Mouse (Mus musculus) ovary, postnatal 14 days (tissue): ENCODE results near the gene Slc39a5.

Experiments used
- DNase-seq: peaks from one replicate; pipeline ENCODE4 v3.0.0; 2022; ENCODE audit warnings: low spot score

The Slc39a5 gene

DNA sequence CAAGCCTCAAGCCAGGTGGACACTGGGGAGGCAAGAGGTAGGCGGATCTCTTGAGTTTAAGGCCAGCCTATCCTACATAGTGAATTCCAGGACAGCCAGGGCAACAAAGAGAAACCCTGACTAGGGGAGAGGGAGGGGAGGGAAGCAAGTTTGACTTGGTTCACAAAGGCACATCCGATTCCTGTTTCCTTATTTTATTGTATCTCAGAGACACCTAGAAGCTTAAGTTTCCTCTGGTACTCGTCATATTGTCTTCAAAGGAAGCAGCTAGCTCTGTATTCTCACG, 9.5 kb upstream of the Slc39a5 start:
- no peak for DNase-seq

DNA sequence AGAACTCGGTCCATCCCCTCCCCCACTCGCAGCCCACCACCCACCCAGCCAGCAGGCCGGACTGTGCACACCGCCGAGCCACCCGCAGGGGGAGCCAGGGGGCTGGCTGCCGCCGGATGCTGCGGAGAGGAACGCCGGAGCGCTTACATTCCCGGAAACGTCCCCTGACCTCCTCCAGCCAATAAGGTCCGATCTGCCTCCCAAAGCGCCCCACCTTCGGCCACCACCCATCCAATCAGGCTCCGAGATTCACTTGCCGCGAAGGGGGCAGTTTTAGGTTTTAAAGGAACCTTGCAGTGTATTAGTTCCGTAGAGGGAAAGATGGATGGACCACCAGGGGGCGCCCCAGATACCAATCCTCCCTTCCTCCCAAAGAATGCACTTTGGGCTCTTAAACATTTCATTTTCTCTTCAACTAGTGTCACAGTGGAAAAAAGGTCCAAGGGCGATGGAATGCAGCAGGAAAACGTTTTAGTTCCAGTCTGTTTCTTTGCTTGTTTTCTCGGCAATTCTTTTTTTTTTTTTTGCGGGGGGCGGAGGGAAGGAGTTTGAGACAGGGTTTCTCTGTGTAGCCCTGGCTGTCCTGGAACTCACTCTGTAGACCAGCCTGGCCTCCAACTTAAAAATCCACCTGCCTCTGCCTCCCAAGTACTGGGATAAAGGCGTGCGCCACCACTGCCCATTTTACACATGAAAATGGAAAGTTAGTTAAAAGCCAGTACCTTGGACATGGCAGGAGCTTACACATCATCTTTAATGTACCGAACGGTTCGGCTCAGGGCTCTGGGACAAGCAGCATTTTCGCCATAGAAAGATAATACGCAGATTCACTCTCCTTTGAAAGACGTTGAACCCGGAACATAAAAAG, 8.9 kb upstream of the Slc39a5 start:
- peak; percentile 90 for DNase-seq

DNA sequence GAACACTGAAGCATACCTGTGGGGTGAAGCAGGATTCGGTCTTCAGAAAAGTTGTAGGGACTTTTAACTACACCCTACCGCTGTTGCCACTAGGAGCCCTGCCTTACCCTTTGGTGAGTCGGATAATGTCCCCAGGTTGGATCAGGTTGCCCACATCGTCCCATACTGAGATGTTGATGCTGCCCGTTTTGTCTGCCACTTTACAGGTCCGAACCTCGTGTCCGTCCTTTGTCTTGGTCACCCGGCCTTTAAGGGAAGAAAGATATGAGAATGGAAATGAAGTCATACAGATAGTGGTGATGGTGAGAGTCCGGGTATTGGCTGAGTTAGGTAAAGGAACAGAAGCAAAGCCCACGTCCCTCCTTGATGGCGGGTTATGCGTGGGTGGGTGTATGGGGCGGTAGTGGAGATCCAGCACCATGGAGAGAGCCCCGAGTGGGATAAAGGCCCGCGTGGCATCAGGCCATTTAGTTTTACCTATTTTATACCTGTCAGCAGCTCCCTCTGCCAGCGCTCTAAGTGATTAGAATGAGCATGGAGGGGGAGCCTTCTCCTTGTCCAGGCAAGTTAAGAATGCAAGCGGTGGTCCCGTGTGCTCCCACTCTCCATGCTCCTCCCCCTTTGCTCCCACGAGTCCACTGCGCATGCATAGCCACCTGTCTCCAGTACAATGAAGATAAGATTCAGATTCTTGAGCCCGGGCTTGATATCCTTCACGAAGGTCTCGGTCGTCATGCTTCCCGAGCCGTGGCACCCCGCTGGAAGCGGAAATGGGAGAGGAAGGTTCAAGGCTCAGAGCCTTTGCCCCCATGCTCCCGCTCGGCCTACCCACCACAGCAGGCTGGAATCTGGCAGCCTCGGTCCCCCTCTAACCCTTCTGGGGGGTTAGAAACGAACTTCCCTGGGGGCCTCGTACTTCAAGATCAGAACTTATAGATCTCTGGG, 7.8 kb upstream of the Slc39a5 start:
- DNase-seq, result no peak

DNA sequence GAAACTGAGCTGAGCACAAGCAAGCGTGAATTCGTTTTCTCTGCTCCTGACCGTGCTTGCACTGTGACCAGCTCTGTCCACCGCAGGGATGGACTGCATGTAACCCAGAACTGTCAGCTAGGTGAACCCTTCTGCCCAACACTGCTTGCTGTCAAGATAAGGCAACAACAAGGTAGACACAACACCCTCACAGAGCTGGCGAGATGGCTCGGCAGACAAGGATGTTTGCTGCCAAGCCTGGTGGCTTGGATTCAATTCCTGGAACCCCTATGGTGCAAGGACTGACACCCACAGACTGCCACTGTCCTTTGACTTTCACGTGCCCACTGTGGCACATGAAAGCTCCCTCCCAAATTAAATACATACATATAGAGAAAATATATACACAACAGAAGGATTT, 2.9 kb upstream of the Slc39a5 start:
- no peak for DNase-seq

DNA sequence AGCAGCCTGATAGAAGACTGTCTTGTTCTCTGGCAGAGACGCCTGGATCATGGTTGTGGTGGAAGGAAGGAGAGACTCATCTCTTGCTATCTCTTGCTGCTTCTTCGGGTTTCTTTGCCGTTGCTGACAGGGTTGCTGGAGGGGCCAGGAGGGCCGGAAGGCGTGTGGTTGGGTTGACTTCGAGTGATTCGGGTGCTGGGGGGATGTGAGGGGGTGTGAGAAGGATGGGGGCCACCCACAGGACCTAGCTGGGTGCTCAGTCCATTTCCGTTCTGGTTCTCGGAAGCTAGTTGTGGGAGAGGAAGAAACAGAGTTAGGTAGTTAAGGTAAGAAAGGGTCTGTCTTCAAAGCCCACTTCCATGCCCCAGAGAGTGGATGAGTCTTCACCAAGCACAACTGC, 609 bp upstream of the Slc39a5 start:
- DNase-seq, result no peak

DNA sequence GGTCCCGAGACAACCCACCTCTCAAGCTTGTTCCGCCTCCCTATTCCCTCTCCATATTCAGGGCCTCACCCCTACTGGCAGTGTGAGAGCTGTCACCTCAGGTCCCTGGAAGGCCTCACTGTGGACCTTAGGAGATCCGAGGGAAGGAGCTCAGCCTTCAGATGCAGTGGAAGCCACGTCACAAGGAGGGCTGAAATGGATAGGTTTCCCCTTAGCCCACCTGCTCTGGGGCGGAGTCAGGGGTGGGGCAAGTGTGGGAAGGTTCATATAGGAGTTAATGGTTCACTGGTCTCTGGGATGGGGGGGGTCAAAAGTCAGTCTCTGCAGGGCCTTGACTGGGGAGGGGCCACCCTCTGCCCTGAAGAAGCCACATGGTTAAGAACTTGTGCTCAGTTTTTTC, 691 bp downstream of the Slc39a5 start:
- DNase-seq, result no peak

DNA sequence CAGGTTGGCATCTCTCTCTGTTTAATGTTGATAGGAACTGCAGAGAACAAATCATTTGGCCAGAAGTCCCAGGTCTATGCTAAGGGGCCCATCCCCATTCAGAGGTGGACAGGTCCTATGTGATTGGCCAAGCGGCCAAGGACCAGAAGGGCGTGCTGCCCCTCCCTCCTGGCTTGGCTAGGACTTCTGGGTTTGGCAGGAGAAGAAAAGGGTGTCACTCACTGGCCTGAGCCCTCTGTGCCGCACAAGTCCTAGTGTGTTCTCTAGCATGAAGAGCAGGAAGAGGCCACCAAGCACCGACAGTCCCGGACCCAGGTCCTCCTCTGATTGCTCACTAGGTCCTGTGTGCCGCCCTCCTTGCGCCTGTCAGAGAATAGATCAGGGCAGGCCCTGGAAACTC, 3.6 kb downstream of the Slc39a5 start:
- no peak for DNase-seq

DNA sequence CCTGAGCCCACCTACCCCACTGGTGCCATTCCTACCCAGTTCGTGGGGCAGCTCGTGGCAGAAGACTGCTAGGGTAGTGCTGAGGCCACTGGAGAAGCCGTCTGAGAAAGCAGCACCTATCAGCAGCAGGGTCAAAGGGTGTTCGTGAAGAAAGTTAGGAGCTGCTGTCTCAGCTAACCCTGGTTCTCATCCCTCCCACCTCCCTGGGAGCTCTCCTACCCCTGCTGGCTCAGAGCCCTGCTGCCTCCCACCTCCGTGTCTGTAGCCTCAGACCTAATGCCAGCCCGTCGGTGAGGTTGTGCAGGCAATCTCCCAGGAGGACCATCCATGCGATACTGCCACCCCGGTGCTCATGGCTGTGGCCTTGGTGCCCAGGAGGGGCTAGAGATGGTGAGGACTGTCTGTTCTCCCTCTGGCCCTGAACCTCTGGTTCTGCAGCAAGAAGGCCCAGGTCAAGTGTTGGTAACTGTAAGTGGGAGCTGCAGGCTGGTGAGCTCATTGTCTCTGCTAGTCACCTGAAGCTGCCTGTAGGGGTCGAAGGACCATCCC, 4.2 kb downstream of the Slc39a5 start:
- no peak for DNase-seq

DNA sequence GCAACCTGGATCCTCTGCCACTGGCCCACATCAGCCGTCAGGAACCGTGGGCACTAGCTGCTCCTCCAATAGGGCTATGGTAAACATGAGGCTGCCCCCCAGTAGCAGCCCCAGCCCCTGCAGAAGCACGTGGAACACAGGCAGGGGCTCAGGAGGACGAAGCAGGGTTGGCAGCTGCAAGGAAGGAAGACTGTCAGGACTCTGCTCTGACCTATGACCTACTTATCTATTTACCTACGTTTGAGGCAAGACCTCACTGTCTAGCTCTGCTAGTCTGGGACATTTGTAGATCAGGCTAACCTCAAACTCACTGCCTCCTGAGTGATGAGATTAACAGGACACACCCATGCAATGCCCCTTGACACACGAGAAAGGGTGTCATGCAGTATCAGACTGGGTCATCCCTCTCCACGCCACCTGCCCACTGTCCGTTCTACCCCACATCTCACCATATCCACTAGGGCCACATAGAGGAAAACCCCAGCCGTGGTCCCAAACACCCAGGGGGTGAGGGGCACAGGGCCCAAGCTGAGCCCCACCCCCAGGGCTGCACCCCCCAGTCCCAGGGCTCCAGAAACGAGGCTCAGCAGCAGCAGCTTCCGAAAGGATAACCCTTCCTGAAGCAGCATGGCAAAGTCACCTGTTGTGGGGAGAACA, 4.9 kb downstream of the Slc39a5 start:
- no peak for DNase-seq

DNA sequence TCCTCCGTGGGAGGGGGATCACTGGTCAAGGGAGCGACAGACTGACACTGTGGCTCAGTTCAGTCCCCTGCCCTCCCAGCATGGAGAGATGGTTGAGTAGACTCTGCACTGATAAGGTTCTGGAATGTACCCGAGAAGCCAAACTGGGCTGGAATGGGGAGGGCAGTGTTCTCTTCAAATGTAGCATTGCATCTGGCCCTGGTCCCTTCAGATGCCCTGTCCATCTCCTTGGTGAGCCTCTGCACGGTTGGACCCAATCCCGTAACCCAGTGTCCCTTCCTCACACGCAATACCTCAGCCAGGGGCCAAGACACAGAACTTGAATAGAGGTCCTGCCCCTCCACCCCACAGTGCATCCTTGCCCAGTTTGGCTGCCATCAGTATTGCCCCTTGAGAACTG, 9.2 kb downstream of the Slc39a5 start:
- no peak for DNase-seq

DNA sequence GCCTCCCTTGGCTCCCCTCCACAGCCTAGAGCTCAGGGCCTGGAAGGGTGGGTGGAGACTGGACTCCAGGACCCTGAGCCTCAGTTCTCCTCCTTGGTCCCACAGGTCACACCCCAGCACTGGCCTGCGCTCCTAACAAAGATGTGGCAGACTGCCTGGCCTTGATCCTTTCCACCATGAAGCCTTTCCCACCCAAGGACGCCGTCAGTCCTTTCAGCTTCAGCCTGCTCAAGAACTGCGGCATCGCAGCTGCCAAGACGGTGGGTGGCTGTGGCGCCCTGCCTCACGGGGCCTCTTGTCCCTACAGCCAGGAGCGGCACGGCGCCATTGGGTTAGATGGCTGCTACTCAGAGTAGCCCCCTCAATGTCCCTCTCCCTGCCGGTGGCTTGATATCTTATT, 10.7 kb downstream of the Slc39a5 start:
- no peak for DNase-seq

DNA sequence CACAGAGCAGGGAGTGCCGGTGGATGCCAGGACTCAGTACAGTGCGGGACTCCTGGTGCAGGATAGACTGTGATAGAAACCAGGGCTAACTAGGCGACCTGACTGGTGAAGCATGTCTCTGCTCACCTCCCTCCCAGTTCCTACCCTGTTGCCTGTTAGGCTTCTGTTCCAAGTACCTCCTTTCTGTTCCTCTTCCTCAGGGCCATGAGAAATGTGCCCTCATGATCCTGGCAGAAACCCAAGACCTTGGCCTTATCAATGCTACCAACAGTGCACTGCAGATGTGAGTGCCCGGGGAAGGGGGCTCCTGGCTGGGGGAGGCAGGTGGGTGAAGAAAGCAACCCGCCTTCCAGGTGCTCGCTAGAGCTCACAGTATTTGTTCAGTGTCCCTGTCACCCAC, 11.5 kb downstream of the Slc39a5 start:
- DNase-seq, result no peak

DNA sequence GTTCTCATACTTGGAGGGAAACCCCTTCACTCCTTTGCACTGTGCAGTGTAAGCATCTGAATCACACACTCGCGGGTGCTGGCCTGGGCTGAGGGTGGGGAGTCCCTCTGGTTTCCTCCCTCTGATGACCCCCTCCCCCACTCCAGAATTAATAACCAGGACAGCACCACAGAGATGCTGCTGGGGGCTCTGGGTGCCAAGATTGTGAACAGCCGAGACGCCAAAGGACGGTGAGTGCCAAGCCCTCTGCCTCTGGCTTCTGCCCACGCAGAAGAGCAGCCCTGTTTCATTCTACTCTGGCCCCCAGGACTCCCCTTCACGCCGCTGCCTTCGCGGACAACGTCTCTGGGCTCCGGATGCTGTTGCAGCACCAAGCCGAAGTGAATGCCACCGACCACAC, 12.1 kb downstream of the Slc39a5 start:
- no peak for DNase-seq

DNA sequence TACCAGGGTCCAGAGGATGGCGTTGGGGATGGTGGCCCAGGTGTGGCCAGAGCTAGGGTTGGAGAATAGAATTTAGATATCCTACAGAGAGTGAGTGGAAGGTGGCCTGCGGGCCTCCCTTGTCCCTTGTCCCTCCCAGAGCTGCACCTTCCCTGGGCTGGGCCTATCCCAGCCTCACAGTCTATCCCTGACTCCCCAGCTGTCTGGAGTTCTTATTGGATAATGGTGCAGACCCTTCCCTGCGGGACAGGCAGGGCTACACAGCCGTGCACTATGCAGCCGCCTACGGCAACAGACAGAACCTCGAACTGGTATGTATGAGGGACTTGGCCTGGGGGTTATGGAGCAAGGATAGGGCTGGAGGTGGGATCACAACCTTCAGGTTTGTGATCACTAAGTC, 15.1 kb downstream of the Slc39a5 start:
- DNase-seq, result no peak

DNA sequence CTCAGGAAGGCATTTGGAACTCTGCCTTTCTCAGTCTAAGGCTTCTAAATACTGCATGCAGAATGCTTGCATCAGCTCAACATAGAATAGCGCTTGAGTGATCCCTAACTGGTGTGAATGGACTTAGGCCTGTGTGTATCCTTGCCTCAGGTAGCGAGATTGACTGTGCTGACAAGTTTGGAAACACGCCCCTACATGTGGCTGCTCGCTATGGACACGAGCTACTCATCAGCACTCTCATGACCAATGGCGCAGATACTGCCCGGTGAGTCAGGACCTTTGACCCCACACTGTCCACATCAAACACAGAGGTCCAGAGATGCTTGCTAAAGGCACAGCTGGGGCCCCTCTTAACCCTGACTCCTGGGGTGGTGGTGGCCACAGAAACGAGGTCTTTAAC, 18.5 kb downstream of the Slc39a5 start:
- DNase-seq, result no peak

DNA sequence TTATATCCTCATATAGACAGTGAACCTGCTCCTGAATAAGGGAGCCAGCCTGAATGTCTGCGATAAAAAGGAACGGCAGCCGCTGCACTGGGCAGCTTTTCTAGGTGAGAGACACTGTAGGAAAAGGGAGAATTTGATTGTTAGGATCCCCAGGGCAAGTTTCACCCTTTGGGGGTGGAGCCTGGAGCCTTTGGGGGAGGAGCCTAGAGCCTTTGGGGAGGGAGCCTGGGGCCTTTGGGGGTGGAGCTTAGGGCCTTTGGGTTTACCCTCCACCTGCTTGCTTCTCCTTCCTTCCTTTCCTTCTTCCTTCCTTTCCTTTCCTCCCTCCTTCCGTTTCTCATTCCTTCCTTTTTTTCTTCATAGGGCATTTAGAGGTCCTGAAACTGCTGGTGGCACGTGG, 20.5 kb downstream of the Slc39a5 start:
- DNase-seq, result no peak

DNA sequence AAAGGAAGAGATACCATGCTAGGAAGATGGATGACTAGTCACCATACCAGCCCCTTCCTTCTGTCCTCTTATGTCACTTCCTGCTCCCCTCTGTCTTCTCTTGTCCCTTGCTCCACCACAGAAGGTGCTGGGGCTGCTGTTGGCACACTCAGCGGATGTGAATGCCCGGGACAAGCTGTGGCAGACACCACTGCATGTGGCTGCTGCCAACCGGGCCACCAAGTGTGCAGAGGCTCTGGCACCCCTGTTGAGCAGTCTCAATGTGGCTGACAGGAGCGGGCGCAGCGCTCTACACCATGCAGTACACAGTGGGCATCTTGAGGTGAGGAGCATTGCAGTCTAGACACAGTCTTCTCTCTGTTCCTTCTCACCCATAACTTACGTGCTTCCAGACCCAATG, 21.8 kb downstream of the Slc39a5 start:
- no peak for DNase-seq

DNA sequence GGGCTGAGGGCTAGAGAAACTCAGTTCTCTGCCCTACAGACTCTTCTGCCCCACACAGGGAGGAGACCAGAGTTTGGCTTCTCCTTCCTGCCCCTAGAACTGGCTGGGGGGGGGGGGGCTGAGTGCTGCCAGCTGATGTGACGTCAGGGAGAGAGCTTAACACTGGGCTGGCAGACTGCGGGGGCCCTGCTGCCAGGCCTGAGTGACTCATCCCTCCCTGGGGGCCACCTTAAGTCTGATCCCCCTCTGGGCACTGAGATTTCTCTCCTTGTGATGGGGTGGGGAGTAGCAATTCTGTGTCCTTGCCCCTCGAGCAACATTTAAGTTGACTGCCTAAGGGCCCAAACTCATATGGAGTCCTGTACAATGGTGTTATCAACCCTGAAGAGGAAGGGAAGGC, 22.6 kb downstream of the Slc39a5 start:
- DNase-seq, result no peak

DNA sequence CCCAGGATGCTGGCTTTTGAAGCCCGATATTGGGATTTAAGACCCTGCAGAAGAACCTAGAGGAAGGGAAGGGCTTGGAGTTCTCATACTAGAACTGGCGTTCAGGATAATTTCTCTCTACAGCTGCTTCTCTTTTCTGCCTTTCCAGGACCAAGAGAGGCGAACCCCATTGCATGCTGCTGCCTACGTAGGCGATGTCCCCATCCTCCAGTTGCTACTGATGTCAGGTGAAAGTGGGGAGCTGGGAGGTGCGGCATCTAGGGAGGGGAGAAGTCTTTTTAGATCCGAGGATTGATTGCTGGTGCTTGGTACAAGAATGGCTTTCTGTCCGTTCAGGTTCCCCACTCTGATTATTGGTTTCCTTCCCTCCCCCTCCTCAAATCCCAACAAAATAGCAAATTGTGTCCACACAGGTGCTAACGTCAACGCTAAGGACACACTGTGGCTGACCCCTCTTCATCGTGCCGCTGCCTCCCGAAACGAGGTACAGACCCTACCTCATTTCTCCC, 23.0 kb downstream of the Slc39a5 start:
- DNase-seq, result no peak

DNA sequence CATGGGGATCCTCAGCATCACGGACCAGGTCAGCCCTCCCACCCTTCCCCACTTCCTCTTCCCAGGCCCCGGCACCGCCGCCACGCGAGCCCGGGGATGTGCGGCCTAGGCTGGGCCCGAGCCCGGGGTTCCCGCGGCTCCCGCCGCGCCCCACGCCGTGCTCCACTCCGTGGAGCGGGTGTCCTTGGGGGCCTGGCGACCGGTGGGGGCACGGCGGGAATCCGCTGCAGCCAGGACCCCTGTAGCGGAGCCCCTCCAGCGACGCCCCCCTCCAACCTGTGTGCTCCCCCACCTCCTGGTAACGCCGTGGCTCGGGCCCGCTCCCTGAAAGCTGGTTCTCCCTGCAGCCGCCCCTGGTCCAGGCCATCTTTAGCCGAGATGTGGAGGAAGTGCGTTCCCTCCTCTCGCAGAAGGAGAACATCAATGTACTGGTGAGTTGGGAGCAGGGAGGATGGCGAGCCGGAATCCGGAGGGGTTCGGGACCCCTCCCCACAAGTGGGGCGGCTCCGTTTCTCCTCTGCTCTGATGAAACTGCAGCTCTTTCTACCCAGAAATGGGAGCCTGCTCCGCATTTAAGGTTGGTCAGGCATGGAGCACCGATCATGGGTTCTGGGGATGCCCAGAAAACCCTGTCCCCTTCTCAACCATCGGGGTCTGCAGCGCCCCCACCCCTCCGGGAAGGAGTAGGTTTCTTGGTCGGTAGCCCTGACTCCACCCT, 23.6 kb downstream of the Slc39a5 start:
- peak; percentile 35 for DNase-seq

DNA sequence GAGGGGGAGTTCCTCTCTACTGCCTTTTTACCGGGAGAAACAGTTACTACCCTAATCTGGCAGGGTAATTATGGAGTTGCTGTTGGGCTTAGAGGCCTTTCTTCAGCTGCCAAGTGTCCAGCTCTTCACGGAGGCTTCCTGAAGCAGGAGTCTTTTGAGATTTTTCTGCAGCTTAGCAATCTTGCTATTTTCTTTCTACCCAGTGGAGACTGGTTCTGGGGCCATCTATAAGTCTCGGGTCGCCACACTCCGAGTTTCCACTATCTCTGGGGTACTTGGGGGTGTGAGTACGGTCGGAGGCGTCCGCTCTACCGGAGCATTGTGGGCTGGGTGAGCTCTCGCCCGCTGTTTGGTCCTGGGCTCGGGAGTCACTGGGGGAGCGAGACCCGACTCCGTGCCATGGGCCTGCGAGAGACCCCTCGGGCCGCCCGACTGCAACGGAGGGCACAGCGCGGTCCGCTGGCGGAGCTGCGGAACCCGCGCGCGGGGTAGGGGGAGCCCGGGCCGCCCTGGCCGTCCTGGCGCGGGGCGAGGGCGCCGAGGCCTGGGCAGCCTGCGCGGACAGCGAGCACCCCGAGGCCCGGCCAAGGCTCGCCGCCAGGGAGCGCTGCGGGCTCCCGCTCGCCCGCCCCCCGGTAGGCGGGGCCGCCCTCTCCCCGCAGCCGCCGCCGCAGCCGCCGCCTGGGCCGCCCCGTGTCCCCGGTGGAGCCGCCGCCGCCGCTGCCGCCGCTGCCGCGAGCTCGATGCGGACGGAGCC, 24.4 kb downstream of the Slc39a5 start, which contains the start of gene Ankrd52:
Gene Ankrd52 (plus strand): TSS at position 661 of the 757 bp plus-strand sequence.
- peak; percentile 86 for DNase-seq
